Mouse (Mus musculus) thymus, postnatal 0 days (tissue): ENCODE measurements around the gene Dedd. TPM values are rescaled to one million over a fixed set of nuclear protein-coding genes. Genes with fewer than 3 reads are reported as not detected.

Experiments used
- DNase-seq: peaks from one replicate; pipeline ENCODE4 v3.0.0-alpha.2; 2015; ENCODE audit warnings: low spot score
- polyA plus RNA-seq: library from polyadenylated mRNA; unstranded; fragments of >200 nt; fragmentation: Nextera tagmentation; extraction: Ambion mirVana; gene quantifications from 2 replicates; pipeline ENCODE4 v1.2.1, GENCODE M21; 2015

Dedd gene
- polyA plus RNA-seq, 1 experiment from 2014 or later = 47.8 TPM

- no peak for DNase-seq
Observed at GRCm38 (mm10) chr1:171360253-171360652, 31.3 kb downstream of the Dedd start.

- peak; percentile 95 for DNase-seq
Observed at GRCm38 (mm10) chr1:171360656-171361055, 31.7 kb downstream of the Dedd start, which contains the start of gene Klhdc9. Gene Klhdc9 (minus strand): TSS chr1:171360798.

GRCm38 (mm10) chr1:171361106-171362103, 32.5 kb downstream of the Dedd start:
- peak; percentile 83 for DNase-seq

- DNase-seq = no peak
Observed at GRCm38 (mm10) chr1:171365934-171366333, 37.0 kb downstream of the Dedd start.

GRCm38 (mm10) chr1:171369845-171370556, 41.1 kb downstream of the Dedd start, which contains the start of gene Nectin4:
Gene Nectin4 (plus strand): TSS chr1:171370099.
- DNase-seq = no peak

GRCm38 (mm10) chr1:171372880-171373279, 43.9 kb downstream of the Dedd start:
- DNase-seq = no peak

GRCm38 (mm10) chr1:171373946-171374345, 45.0 kb downstream of the Dedd start:
- DNase-seq = no peak

GRCm38 (mm10) chr1:171375646-171376097, 46.7 kb downstream of the Dedd start:
- DNase-seq = no peak

- no peak for DNase-seq
Observed at GRCm38 (mm10) chr1:171378298-171378697, 49.4 kb downstream of the Dedd start.

- peak; percentile 67 for DNase-seq
Observed at GRCm38 (mm10) chr1:171379935-171380599, 51.1 kb downstream of the Dedd start.

GRCm38 (mm10) chr1:171382096-171382620, 53.2 kb downstream of the Dedd start:
- no peak for DNase-seq

GRCm38 (mm10) chr1:171384361-171384760, 55.4 kb downstream of the Dedd start:
- DNase-seq = no peak

GRCm38 (mm10) chr1:171385171-171385570, 56.2 kb downstream of the Dedd start:
- DNase-seq = no peak

- peak; percentile 70 for DNase-seq
Observed at GRCm38 (mm10) chr1:171387099-171387498, 58.2 kb downstream of the Dedd start.

- peak; percentile 98 for DNase-seq
Observed at GRCm38 (mm10) chr1:171388376-171389102, 59.6 kb downstream of the Dedd start, which contains the start of gene Arhgap30. Gene Arhgap30 (plus strand): TSS chr1:171388954.

- peak; percentile 85 for DNase-seq
Observed at GRCm38 (mm10) chr1:171390101-171390500, 61.2 kb downstream of the Dedd start.
